Mouse (Mus musculus) cerebellum, adult 2 months (tissue): ENCODE results near the gene Slc16a10.

ENCODE experiments used
- CTCF ChIP-seq: fragments of 200-500 bp; IDR thresholded peaks from 2 replicates; pipeline ENCODE4 v1.5.1; 2011; ENCODE audit warnings: low read depth, mild to moderate bottlenecking, control low read depth, low read length, moderate library complexity, borderline replicate concordance; ENCODE audit not compliant: insufficient read depth
- POLR2A ChIP-seq: fragments of 200-500 bp; IDR thresholded peaks from 2 replicates; pipeline ENCODE4 v1.6.1; 2011; ENCODE audit warnings: low read length, control low read depth, borderline replicate concordance; ENCODE audit not compliant: insufficient read depth

DNA sequence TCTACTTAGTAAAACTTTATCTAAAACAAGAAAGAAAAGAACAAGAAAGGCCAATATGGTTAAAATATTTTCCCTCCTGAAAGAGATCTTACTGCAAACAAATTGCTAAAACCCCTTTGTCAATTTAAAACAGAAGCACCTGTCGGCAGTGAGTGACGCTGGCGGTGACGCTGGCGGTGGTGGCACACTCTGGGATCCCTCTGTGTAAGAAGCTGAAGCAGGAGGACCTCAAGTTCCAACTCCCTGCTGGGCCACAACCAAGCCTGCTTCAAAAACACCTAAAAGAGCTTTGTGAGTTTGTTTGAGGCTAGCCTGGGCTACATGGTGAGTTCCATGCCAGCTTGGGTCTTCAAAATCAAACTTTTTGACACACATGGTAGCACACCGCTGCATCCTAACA lies 107.1 kb downstream of the Slc16a10 start:
- no peak for TF ChIP-seq POLR2A
- no peak for TF ChIP-seq CTCF
